Mouse (Mus musculus) E14TG2a.4 (cell line): Measurements from ENCODE around the gene Nol9.

ENCODE experiments used
- CTCF ChIP-seq: conservative IDR thresholded peaks from 2 replicates; pipeline ENCODE4 v1.5.1; 2014; ENCODE audit warnings: low read length
- POU5F1 ChIP-seq: IDR thresholded peaks from 2 replicates; pipeline ENCODE4 v1.6.1; 2014; ENCODE audit warnings: low read length, borderline replicate concordance

- TF ChIP-seq CTCF = no peak
- no peak for TF ChIP-seq POU5F1
Observed at GRCm38 (mm10) chr4:152010707-152011134, 28.4 kb upstream of the Nol9 start.
